In the genomic region with DNA sequence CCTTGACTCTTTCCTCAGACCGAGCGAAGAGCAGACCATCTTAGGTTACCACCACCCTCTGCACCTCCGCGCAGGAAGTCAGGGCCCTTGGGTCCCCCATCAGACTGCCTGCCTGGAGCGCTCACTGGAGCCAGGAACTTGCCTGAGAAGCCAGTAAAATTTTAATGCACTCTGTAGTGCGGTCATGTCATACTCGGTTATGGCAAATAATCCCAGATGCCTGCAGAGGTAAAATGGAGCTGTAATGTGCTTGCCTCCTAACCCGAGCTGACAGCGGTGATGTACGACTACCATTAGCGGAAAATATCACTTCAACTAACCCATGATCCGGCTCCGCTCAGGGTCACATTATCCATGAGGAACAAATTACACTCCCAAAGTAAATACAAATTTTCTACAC, we compare ENCODE assay signal across 29 mouse cellular contexts.
DNase-seq lines count a peak whose midpoint lies in the region; ATAC-seq and TF ChIP-seq lines count a peak whose summit lies in the region.
"Had no signal": no experiment of that assay in that cellular context is flagged by ENCODE, and none has a peak within 500 bp of the region (broad histone marks: within the 10 kb centered on the region; RNA-seq: fewer than 3 reads in every experiment).

No protein-coding gene starts in this region.

- H3K9me3 ChIP-seq in hindbrain, embryonic 13.5 days = no peaks in the 10 kb centered on the region
- no peaks in the 10 kb centered on the region for H3K9me3 ChIP-seq in hindbrain, postnatal 0 days (ENCODE audit: low read length)
- no peaks in the 10 kb centered on the region for H3K9me3 ChIP-seq in embryonic facial prominence, embryonic 10.5 days
- H3K9me3 ChIP-seq in embryonic facial prominence, embryonic 12.5 days = no peaks in the 10 kb centered on the region
- H3K9me3 ChIP-seq in limb, embryonic 14.5 days (ENCODE audit: control insufficient read depth, low read length) = no peaks in the 10 kb centered on the region
- H3K9me3 ChIP-seq: heart, embryonic 13.5 days; lung, embryonic 15.5 days; midbrain, embryonic 13.5 days; neural tube, embryonic 15.5 days had no signal

- peak; percentile 52; the same call in 1 of the 2 replicates for ATAC-seq in hindbrain, embryonic 13.5 days (ENCODE audit: low FRiP score)
- no peak for ATAC-seq in hindbrain, postnatal 0 days
- ATAC-seq in embryonic facial prominence, embryonic 12.5 days (ENCODE audit: insufficient number of reproducible peaks, insufficient read depth, low FRiP score, low TSS enrichment) = peak; percentile 15; the same call in 1 of the 2 replicates
- ATAC-seq in limb, embryonic 14.5 days (ENCODE audit: low FRiP score, low read depth) = peak; percentile 26; the same call in 1 of the 2 replicates
- no peak for ATAC-seq in megakaryocyte, adult 5-6 weeks (ENCODE audit: poor library complexity, severe bottlenecking)
- ATAC-seq: CD4-positive, CD25-positive, alpha-beta regulatory T cell, adult 4 months; forebrain, embryonic 16.5 days; intestine, embryonic 16.5 days; midbrain, embryonic 13.5 days had no signal

- H3K4me3 ChIP-seq in hindbrain, embryonic 13.5 days = no peak overlapping the region
- H3K4me3 ChIP-seq in hindbrain, postnatal 0 days (ENCODE audit: low read length) = no peak overlapping the region
- H3K4me3 ChIP-seq in embryonic facial prominence, embryonic 10.5 days = no peak overlapping the region
- H3K4me3 ChIP-seq in embryonic facial prominence, embryonic 12.5 days = no peak overlapping the region
- H3K4me3 ChIP-seq in limb, embryonic 14.5 days (replicated peaks; ENCODE audit: low read length) = no peak overlapping the region
- H3K4me3 ChIP-seq: heart, embryonic 13.5 days; left cerebral cortex, adult 2 months; lung, embryonic 15.5 days; megakaryocyte, embryonic 14.5 days; midbrain, embryonic 13.5 days; neural tube, embryonic 15.5 days had no signal

- no peak for TF ChIP-seq POLR2A in limb, embryonic 14.5 days (IDR thresholded peaks at IDR 0.05; ENCODE audit: borderline replicate concordance, extremely low read depth, insufficient read depth, insufficient read length)

- no peaks in the 10 kb centered on the region for H3K36me3 ChIP-seq in hindbrain, embryonic 13.5 days
- H3K36me3 ChIP-seq in hindbrain, postnatal 0 days (ENCODE audit: insufficient read depth, low read length) = no peaks in the 10 kb centered on the region
- H3K36me3 ChIP-seq in embryonic facial prominence, embryonic 10.5 days (replicated peaks) = no peaks in the 10 kb centered on the region
- no peaks in the 10 kb centered on the region for H3K36me3 ChIP-seq in embryonic facial prominence, embryonic 12.5 days
- H3K36me3 ChIP-seq in limb, embryonic 14.5 days (ENCODE audit: control insufficient read depth, insufficient read depth, low read length) = no peaks in the 10 kb centered on the region
- H3K36me3 ChIP-seq: heart, embryonic 13.5 days; lung, embryonic 15.5 days; midbrain, embryonic 13.5 days; neural tube, embryonic 15.5 days had no signal

- no peak overlapping the region for H3K4me2 ChIP-seq in hindbrain, embryonic 13.5 days
- H3K4me2 ChIP-seq in hindbrain, postnatal 0 days (ENCODE audit: low read depth, low read length) = no peak overlapping the region
- no peak overlapping the region for H3K4me2 ChIP-seq in embryonic facial prominence, embryonic 12.5 days (replicated peaks)
- no peak overlapping the region for H3K4me2 ChIP-seq in limb, embryonic 14.5 days (replicated peaks; ENCODE audit: low read depth, low read length, severe bottlenecking)
- H3K4me2 ChIP-seq: heart, embryonic 13.5 days; liver, embryonic 11.5 days; lung, embryonic 15.5 days; midbrain, embryonic 13.5 days; neural tube, embryonic 15.5 days had no signal

- no peak for DNase-seq in hindbrain, postnatal 0 days (ENCODE audit: low spot score)
- peak; percentile 22 for DNase-seq in embryonic facial prominence, embryonic 10.5 days (ENCODE audit: low spot score)
- DNase-seq in limb, embryonic 14.5 days (ENCODE audit: low spot score) = no peak
- DNase-seq in liver = no peak
- DNase-seq: adrenal gland, postnatal 14 days; cerebellum, adult 11 months; cerebellum, adult 9-10 months; heart, postnatal 10 days; kidney, adult 8-10 months; kidney, postnatal 14 days; layer of hippocampus, adult 9-11 months; lung, postnatal 36 days; right cerebral cortex, adult 18-20 months; thymus, adult 18-20 months; thymus, postnatal 36 days had no signal

- no peak overlapping the region for H3K9ac ChIP-seq in hindbrain, embryonic 13.5 days
- no peak overlapping the region for H3K9ac ChIP-seq in hindbrain, postnatal 0 days (replicated peaks; ENCODE audit: low read length)
- no peak overlapping the region for H3K9ac ChIP-seq in embryonic facial prominence, embryonic 12.5 days
- no peak overlapping the region for H3K9ac ChIP-seq in limb, embryonic 14.5 days (ENCODE audit: low read depth, low read length, severe bottlenecking)
- H3K9ac ChIP-seq: heart, embryonic 13.5 days; lung, embryonic 15.5 days; midbrain, embryonic 13.5 days; neural tube, embryonic 15.5 days had no signal

- H3K27ac ChIP-seq in hindbrain, embryonic 13.5 days = peak overlapping the region; percentile 58
- H3K27ac ChIP-seq in hindbrain, postnatal 0 days = no peak overlapping the region
- H3K27ac ChIP-seq in embryonic facial prominence, embryonic 10.5 days (replicated peaks) = no peak overlapping the region; the same call in 1 of the 2 replicates
- H3K27ac ChIP-seq in embryonic facial prominence, embryonic 12.5 days = no peak overlapping the region
- H3K27ac ChIP-seq in limb, embryonic 14.5 days (replicated peaks; ENCODE audit: low read depth, low read length) = no peak overlapping the region
- H3K27ac ChIP-seq: heart, embryonic 13.5 days; left cerebral cortex, adult 2 months; lung, embryonic 15.5 days; midbrain, embryonic 13.5 days; neural tube, embryonic 15.5 days; stomach, postnatal 0 days had no signal

- peaks cover 18% of the 10 kb centered on the region for H3K4me1 ChIP-seq in hindbrain, embryonic 13.5 days (replicated peaks)
- H3K4me1 ChIP-seq in hindbrain, postnatal 0 days (ENCODE audit: insufficient read depth, low read length) = no peaks in the 10 kb centered on the region
- peaks cover 9% of the 10 kb centered on the region; the same call in 1 of the 2 replicates for H3K4me1 ChIP-seq in embryonic facial prominence, embryonic 10.5 days
- H3K4me1 ChIP-seq in embryonic facial prominence, embryonic 12.5 days = no peaks in the 10 kb centered on the region
- peaks cover 9% of the 10 kb centered on the region; the same call in 1 of the 2 replicates for H3K4me1 ChIP-seq in limb, embryonic 14.5 days (ENCODE audit: control insufficient read depth, insufficient read depth, low read length)
- H3K4me1 ChIP-seq: heart, embryonic 13.5 days; lung, embryonic 15.5 days; megakaryocyte, embryonic 14.5 days; midbrain, embryonic 13.5 days had no signal

- WGBS in hindbrain, embryonic 13.5 days = 73% methylated on average over 13 of the region's 13 CpGs
- WGBS in hindbrain, postnatal 0 days = 83% methylated on average over 13 of the region's 13 CpGs
- 78% methylated on average over 13 of the region's 13 CpGs for WGBS in embryonic facial prominence, embryonic 10.5 days
- 54% methylated on average over 13 of the region's 13 CpGs for WGBS in embryonic facial prominence, embryonic 12.5 days
- 41% methylated on average over 13 of the region's 13 CpGs for WGBS in limb, embryonic 14.5 days

- H3K27me3 ChIP-seq in hindbrain, embryonic 13.5 days = no peaks in the 10 kb centered on the region
- H3K27me3 ChIP-seq in hindbrain, postnatal 0 days (ENCODE audit: insufficient read depth, low read length) = no peaks in the 10 kb centered on the region
- peaks cover 15% of the 10 kb centered on the region; the same call in 1 of the 2 replicates for H3K27me3 ChIP-seq in embryonic facial prominence, embryonic 10.5 days (replicated peaks; ENCODE audit: low read depth, poor library complexity, severe bottlenecking)
- no peaks in the 10 kb centered on the region; the same call in 1 of the 2 replicates for H3K27me3 ChIP-seq in embryonic facial prominence, embryonic 12.5 days
- H3K27me3 ChIP-seq in limb, embryonic 14.5 days (ENCODE audit: control insufficient read depth, insufficient read depth, low read length) = no peaks in the 10 kb centered on the region
- H3K27me3 ChIP-seq: heart, embryonic 13.5 days; lung, embryonic 15.5 days; midbrain, embryonic 13.5 days; neural tube, embryonic 15.5 days had no signal

- TF ChIP-seq CTCF in hindbrain, postnatal 0 days (IDR thresholded peaks at IDR 0.05; ENCODE audit: low read depth) = no peak

Comparison
In these comparisons a context has a peak if more than half of its experiments do, and no peak if none do; other contexts are left out.
1. ATAC-seq: peak in hindbrain, embryonic 13.5 days (single experiment), embryonic facial prominence, embryonic 12.5 days (single experiment) and limb, embryonic 14.5 days (single experiment); none in hindbrain, postnatal 0 days (single experiment) and megakaryocyte, adult 5-6 weeks (single experiment).